Mouse (Mus musculus) 416B (cell line): ENCODE results near the gene Mettl16.

ENCODE experiments used
- DNase-seq: peaks from one replicate; pipeline ENCODE4 v3.0.0; 2011; ENCODE audit warnings: low read depth

Mettl16 gene

DNA sequence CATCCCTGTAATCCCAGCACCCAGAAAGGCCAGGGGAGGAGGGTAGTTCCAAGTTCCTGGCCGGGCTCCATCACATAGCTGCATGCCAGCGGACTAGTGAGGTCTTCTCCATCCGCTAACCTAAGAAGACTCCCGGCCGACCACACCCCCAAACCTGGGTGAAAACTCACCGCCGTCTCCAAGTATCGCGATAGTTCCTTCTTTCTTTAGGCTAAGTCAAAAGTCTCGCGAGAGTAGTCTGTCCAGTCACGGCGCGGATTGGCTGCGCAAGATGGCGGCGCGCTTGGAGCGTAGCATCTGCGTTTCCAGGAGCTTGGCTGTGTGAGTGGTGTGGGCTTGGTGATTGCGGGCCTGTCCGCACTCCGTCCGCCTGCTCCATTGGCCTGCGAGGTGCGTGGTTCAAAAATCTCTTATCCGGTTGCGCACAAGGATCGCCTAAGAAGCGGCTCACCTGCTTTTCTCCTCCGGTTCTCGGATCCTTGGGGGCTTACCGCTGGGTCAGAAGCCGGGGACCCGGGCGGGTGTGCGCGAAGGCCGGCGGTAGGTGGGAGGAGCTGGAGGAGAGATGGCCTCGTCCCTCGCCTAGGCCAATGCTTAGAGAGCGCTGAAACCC, at the start of gene Mettl16:
Mettl16 (plus strand) TSS at position 236 of the 613 bp plus-strand sequence.
- peak; percentile 99 for DNase-seq

DNA sequence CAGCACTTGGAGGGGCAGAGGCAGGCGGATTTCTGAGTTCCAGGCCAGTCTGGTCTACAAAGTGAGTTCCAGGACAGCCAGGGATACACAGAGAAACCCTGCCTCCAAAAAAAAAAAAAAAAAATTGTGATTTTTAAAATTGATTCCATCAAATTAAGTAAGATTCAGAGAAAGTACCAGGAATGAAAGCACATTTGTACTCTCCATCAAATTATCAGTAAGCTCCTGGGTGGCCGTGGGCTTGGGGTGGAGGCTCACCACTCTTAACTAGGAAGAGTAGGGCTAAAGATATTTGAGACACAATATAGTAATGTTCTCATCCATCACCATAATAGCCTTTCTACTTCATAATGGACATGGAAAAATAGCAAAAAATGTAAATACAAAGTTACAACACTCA, 49.5 kb upstream of the Mettl16 start:
- DNase-seq: no peak

DNA sequence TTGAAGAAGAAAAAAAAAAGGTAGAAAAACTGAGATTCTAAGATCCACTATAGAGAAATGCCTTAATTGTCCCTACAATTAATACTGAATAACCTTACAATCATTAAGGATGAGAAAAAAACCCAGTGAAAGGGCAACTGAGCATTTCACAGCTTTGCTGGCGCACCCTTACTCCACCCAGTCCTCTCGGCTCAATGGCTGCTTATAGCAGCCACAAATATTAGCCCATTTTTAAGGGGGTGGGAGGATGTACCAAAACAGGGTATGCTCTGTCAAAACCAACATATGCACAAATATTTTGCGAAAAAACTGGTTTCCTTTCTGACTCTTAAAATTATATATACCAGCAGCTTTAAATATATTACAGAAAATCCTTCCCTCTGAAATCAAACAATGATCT, 48.7 kb upstream of the Mettl16 start:
- no peak for DNase-seq

DNA sequence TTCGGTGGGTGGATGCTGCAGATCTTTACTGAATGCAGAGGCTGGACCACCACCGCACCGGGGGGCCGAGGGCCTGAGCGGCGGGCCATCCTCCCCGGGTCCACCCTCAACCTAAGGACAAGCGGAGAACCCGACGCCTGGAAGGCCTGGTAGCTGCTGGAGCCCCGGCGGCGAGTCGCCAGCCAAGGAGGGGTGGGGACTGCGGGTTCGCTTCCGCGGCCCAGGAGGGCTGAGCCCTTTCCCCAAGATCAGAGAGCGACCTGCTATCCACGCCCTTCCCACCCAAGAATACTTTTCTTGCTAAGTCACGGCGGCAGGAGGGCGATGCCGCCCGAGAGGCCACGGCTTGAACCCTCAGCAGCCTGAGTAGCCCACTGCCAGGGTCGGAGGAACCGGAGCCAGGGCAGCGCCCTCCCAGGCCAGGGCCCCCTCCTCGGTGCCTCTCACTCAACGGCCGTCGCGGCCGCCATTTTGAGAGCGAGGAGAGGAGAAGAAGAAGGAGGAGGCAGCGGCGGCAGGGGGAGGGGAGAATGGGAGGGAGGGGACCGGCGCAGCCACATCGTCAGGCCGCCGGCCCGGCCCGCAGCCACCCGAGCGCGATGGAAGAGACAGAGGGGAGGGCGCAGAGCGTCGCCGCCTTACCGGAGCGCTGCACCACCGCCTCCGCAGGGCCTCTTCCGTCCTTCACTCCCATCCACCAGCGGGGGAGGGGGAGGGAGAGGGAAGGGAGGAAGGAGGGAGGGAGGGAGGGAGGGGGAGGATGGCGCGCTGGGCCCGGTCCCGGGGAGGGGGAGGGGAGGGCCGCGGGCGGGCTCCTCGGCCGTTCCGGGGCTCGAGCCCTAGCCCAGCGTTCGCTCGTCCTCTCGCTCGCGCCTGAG, 47.0 kb upstream of the Mettl16 start:
- DNase-seq: peak; percentile 92

DNA sequence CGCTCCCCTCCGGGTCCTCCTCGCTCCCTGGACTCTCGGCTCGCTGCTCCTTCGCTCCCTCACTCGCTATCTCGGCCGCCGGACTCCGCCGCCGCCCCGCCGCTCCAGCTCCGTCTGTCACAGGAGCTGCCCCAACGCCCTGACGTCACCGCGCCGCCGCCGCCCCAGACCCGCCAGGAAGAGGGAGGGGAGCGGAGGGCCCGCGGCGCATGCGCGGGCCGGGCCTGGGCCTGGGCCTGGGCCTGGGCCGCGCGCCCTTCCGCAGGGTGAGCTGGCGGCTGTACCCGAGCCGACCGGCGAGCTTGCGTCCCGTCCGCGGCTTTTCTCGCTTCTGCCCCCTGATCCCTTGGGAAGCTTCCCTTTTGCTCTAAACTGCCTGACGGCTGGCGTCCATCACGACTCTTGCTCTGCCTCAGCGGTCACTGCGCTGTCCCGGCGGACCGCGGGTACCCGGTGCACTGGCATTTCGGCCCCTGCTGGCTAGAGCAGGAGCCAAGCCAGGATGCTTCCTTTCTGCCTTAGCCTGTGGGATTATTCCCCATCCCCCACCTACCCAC, 46.3 kb upstream of the Mettl16 start, which contains the start of gene Pafah1b1:
Pafah1b1 (minus strand) TSS at position 436 of the 557 bp plus-strand sequence.
- DNase-seq: peak; percentile 93

DNA sequence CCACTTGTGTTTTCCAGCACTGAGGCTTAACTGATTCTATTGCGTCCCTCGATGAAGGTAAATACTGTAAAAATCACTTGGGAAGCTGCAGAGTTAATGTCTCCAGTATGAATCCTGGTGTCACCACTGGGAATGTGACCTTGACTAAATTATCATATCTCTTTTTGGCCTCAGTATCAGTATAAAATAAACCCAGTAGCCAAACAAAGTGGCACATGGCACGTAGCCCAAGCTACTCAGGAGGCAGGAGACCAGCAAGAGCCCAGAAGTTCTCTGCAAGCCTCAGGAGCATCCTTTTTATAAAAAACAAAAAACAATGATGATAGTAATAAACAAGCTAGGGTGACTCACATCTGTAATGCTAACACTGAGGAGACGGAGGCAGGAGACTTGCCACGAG, 45.4 kb upstream of the Mettl16 start:
- no peak for DNase-seq

DNA sequence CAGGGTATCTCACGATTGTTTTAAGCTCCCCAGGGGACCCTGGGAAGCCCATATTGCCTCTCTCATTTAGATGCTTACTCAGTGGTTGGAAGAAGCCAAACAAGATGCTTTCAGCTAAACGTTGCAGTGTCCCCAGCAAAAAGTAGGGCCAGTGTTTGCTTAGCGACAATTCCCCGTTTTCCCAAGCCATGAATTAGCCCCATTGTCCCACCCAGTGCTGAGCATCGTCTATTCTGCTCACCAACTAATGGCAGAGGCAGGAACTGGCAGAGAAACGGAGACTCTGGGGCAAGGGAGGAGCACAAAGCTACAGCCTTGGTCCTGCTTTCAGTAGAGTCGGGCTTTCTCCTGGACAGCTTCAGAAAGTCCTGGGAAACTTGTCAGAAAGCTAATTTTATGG, 35.7 kb upstream of the Mettl16 start:
- no peak for DNase-seq

DNA sequence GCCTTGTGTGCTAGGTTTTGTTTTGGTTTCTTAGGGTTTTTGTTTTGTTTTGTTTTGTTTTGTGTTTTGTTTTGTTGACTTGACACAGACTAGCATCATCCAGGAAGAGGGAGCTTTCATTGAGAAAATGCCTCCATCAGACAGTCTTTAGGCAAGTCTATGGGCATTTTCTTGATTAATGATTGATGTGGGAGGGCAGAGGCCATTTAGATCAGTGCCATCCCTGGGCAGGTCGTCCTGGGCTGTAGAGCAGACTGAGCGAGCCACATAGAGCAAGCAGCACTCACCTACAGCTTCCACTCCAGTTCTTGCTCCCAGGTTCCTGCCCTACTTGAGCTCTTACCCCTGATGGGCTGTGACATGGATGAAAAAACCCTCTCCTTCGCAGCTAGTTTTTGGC, 32.8 kb upstream of the Mettl16 start:
- DNase-seq: no peak

DNA sequence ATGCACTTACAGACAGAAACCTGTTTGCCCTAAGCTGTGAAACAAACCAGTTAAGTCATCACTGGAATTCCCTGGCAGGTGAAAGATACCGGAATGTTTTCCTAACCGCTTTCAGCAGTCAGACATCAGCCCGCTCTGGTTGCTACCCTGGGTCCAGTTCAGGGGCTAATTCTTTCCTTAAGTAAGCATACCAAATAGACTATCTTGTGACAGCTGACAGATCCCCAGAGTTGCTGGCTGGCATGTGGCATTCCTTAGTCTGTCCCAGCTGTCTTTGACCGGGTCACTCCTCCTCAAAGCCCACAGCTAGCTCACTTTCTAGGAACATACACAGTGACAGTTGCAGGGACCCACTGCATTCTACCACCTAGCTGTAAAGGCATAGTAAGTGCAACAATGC, 22.6 kb upstream of the Mettl16 start:
- no peak for DNase-seq

DNA sequence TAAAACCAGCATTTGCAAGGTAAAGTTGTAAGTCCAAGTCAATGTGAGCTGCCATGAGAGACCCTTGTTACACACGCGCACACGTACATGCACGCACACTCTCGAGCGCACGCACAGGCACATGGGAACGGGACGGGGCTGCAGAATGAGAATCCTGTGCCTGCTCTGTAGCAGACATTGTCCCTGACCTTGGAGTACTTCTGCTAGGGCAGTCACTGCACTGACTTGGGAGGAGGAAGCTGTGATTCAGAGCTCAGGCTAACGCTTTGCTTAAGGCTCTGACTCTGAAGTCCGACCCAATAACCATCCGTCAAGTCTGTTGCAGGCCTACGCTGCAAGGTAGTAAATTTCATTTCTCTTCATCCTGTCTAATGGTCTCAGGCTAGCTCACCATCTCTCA, 21.4 kb upstream of the Mettl16 start:
- no peak for DNase-seq

DNA sequence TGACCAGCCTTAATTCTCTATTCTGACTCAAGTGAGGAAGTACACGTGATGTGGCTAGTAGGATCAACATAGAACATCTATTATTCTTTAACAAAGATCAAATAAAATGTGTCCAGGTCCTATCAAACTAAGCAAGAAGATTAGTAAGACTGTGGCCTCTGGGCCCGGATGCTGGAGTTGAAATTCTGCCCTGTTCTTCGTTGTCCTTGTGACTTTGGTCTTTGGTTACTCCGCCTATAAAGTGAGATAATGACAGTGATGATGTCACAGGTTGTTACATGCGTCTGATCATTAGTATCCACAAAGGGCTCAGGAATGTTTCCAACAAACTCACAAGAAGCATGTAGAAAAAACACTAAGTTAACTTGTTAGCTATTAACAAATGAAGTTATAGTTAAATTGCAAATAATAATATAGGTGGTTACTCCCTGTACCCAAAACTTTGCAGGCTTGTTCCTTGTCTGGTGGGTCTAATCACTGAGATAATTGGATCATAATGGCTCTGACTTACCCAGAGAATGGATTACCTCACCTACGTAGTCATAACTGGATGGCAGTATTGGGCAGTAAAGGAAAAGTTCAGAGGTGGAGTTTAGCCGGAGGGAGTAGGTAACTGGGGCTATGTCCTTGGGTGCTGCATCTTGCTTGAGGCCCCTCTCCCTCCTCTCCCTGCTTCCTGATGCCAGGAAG, 19.8 kb upstream of the Mettl16 start:
- DNase-seq: no peak

DNA sequence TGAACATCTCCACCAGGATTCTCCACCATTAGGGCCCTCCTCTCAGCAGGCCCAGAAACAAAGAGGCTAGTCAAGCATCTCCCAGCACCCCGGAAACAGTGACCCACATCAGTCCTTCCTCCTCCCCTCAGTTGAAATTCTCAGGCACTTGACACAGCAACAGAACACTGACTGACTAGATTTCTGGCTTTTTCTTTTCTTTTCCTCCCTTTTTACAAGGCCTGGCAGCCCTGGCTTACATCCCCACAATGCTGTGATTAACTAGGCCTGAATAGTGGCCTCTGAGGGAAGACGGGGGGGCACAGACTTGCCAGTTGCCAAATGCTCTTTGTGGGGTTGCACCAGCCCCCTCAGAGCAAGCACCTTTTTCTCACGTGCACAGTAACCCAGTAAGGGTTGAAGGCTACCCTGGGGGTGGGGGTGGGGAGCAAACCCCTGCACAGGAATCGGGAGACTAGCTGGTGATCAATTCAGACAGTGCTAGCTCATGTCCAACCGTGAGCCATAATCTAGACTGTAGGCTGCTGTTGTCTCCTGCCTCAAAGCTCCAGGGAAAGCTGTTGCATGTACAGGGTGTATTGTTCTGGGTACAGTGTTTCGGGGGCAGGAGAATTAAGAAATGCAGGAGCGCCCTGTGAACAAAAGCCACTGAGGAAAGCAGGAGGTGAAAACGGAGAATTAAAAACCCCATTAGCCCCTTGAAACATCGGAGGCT, 19.1 kb upstream of the Mettl16 start:
- no peak for DNase-seq

DNA sequence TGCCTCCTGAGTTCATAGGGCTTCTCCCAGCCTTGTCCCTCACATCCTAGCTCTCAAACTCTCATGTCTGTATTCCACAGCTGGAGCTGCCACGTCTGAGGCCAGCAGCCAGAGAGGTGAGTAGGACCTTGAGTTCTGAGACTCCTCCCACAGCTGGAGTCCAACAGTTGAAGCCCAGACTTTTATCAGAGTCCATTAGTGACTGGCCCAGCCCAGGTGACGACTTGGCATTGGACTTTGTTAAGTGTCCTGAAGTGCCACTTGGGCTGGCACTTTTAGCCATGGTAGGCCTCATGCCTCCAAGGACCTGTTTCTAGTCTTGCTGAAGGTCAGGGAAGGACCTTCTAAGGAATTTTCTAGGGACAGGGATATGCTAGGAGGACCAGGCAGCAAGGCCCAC, 14.0 kb upstream of the Mettl16 start:
- DNase-seq: no peak

DNA sequence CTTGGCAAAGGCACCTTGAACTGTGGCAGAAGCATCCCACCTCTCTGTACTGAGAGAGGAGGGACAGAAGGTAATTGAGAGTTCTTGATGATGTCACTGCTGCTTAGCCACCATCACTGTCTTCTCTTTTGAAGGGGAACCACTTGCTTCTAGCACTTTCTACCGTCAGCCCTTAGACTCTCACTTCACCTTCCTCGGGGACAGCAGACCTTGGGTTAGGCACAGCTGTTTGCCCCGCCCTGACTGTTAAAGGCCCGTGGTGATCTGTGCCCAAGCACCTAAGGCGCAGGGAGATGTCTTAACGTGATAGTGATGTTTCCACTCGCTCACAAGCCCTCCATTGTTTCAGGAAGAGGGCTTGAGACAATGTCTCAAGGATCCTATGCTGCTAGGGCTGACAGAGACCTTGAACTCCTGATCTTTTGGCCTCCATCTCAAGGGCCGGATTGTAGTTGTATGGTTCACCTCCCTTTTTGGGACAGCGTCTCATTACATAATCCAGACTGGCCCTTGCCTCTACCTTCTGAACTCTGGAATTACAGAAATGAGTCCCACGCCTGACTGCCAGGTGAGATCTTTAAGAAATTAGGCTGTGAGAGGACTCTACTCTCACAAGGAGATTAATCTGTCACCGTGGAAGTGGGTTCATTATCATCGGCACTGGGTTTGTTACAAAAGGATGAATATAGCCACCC, 9.5 kb upstream of the Mettl16 start:
- DNase-seq: no peak

DNA sequence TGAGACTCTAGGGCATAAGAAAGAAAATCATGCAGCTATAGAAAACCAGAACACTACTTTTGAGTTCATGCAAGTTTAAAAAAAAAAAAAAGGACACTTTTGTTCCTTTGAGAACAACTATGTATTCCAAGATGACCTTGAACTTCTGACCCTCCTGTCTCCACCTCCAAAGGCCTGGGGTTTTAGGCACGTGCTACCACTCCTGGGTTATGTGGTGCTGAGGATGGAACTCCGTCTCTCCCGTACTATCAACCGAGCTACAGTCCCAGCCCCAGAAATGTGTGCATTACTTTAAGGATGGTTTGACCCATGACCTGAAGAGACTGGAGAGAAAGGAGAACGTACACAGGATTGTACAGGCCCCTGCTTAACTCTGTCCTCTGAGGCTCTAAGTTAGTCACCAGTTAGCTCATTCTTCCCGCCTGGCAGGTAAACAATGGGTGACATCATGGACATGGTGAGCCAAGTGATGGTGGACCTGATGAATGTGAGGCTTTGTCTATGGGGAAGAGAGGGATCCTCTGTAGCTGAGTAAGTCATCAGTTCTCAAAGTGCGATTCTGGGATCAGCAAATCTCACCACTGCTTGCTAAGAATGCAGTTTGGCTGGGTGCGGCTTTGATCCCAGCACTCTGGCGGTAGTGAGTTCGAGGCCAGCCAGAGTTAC, 6.5 kb upstream of the Mettl16 start:
- no peak for DNase-seq

DNA sequence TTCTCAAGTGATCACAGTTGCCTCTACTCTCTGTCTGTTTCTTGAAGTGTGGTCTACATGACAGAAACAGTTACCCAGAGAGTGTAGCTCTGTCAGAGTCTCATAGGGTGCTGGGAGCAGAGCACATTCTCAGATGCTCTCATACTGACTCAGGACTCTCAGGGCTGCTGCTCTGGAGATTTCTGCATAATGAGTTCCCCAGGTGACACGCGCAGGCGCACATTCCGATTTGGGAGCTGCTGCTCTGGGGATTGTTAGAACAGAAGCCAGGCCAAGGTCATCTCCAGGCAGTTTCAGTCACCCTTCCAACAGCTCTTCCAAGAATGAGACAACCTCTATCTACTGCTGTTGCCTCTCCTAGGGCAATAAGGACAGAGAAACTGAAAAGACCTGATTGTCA, 3.2 kb upstream of the Mettl16 start:
- no peak for DNase-seq

DNA sequence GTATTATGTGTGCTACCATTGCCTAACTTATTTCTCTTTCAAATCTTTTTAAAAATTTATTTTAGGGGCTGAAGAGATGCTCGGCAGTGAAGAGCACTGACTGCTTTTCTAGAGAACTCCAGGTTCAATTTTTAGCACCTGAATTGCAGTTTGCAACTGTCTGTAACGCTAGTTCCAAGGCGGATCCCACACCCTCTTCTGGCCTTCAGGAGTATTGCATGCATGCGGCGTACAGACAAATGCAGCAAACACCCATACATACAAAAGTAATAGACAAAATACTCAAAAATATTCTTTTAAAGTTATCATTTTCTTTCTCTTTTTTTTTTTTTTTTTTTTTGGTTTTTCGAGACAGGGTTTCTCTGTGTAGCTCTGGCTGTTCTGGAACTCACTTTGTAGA, 2.6 kb upstream of the Mettl16 start:
- DNase-seq: peak; percentile 73

DNA sequence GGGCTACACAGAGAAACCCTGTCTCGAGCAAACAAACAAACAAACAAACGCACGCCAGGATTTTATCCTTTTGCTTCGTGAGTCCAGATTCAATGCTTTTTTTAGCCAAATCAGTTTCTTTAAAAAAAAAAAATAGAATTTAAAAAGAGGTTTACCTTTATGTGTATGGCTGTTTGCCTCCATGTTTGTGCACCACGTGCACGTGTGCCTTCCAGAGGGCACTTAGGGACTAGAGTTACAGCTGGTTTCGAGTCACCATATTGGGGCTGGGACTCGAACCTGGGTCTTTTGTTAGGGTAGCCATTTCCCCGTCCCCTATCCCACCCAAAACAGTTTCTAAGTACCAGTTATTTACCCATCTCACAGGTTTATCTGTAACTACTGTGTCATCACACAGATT, 593 bp upstream of the Mettl16 start:
- no peak for DNase-seq

DNA sequence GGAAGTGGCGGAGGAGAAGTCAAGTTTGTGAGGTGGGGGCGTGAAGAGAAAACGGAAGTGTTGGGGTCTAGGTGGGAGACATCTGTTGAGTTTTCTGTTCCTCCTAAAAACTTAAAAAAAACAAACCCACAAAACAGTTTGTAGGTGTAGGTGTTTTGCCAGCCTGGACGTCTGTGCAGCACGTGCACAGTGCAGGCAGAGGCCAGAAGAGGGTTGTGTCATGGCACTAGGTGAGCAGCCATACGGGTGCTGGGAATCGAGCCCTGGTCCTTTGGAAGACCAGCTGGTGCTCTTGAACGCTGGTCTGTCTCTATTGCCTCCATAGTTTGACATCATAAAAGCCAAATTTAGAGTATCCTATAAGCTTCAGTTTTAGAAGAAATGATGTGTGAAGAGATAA, 604 bp downstream of the Mettl16 start:
- peak; percentile 63 for DNase-seq

DNA sequence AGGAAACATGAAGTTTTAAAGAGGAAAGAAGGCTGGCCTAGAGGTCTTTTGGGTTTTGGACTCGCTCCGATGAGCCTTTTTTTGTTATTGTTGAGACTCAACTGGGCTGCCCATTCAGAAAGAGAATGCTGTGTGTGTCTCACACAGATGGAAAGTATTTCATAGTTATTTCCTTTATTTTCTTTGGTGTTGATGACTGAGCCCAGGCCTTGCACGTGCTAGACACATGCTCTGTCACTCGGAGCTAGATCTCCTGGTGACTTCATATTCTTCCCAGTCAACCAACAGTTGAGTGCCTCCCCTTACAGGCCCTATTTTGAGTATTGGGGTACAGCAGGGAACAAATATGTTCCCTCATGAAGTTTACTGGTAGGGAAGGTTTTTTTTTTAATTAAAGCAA, 1.0 kb downstream of the Mettl16 start:
- no peak for DNase-seq

DNA sequence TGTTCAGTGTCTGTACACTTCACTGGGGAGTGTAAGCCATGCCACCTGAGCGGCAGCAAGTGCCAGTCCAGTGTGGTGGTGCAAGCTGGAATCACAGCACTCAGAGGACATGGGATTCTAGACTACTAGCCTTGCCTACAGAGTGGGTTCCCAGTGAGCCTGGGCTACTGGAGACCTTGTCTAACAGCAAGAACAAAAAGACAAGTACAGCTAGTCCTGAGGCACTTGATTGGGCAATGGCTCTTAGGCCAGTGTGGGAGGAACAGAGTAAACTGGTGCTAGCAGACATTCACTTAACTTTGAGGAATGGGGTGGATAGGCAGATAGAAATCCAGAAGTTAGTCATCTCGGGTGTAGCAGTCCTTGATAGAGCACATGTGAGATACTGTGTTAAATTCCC, 1.8 kb downstream of the Mettl16 start:
- peak; percentile 31 for DNase-seq
